Mouse (Mus musculus) hematopoietic multipotent progenitor cell, adult 10-12 weeks (in vitro differentiated cells): ENCODE data around the gene Rnft1. TPM values are rescaled to one million over a fixed set of nuclear protein-coding genes. Genes with fewer than 3 reads are reported as not detected.

ENCODE experiments used
- polyA plus RNA-seq: library from polyadenylated mRNA; stranded (reverse); fragments of >175 nt; gene quantifications from 2 replicates; pipeline ENCODE4 v1.2.3, GENCODE M21; 2012; ENCODE audit warnings: low replicate concordance

The Rnft1 gene
- polyA plus RNA-seq = 9.9 and 15.2 TPM in 2 replicates

GRCm38 (mm10) chr11:86484101-86484868 lies at the start of gene Rnft1:
Rnft1 (plus strand) TSS chr11:86484657.

GRCm38 (mm10) chr11:86544639-86545299 lies 60.3 kb downstream of the Rnft1 start, which contains the start of the genes Rps6kb1 and Tubd1:
Rps6kb1 (minus strand) TSS chr11:86544805.
Tubd1 (plus strand) TSS chr11:86544991.

Other genes starting within 250 kb of the Rnft1 start
- 0.73 and 2.3 TPM in 2 replicates for gene Ints2, start 227.1 kb upstream of the Rnft1 start, polyA plus RNA-seq
- 5.0 and 6.0 TPM in 2 replicates for gene Med13, start 127.1 kb upstream of the Rnft1 start, polyA plus RNA-seq
- gene Rps6kb1, start 60.1 kb downstream of the Rnft1 start, polyA plus RNA-seq = 6.8 and 21.1 TPM in 2 replicates
- 0.36 and 0.42 TPM in 2 replicates for gene Tubd1, start 60.3 kb downstream of the Rnft1 start, polyA plus RNA-seq
- 2.9 and 13.3 TPM in 2 replicates for gene Vmp1, start 199.2 kb downstream of the Rnft1 start, polyA plus RNA-seq
- gene Ptrh2, start 199.3 kb downstream of the Rnft1 start, polyA plus RNA-seq = 0.27 and 0.94 TPM in 2 replicates